Mouse (Mus musculus) natural killer cell, adult 2 months (primary cell): Measurements from ENCODE around the gene Perm1.

Experiments
- DNase-seq, 2 experiments: peaks; one replicate each; pipeline ENCODE4 v3.0.0; 2022; ENCODE audit warnings: low spot score in 2 of 2

Gene Perm1

DNA sequence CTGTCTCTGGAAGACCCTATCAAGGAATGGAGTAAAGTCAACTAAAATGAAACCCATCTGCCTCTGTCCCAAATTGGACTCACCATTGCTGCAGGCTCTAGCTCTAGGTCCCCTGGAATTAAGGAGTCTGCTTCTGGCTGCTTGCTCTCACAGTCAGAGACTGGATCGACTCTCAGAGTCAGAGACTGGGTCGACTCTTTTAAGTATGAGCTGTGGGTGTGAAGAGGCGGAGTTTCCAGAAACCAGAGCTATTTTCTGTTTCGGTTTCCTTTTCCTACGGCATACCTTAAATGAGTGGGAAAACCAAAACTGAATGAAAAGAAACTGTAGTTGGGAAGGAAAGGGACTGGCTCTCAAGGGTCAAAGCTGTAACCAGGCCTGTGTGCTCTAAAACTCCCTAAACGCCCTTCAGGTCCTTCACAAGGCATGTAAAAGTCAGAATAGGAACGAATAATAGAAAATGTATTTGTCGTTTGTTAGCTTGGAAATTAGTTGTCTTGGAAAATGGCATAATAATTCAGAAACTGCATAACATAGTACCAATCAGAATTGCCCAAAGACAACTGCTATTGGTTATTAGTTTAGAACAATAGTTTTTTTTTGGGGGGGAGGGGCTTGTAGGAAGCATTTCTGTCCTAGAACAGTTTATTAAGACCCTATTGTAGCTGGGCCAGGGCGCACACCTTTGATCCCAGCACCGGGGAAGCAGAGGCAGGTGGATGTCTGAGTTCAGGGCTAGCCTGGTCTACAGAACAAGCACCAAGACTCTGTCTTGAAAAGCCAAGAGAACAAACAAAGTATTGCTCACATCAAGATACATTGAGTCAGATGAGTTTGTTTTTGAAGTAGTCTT, 14.8 kb upstream of the Perm1 start, which contains the start of gene Isg15:
Gene Isg15 (minus strand): TSS at position 196 of the 853 bp plus-strand sequence.
- peak; percentile 46 to 52 for DNase-seq

DNA sequence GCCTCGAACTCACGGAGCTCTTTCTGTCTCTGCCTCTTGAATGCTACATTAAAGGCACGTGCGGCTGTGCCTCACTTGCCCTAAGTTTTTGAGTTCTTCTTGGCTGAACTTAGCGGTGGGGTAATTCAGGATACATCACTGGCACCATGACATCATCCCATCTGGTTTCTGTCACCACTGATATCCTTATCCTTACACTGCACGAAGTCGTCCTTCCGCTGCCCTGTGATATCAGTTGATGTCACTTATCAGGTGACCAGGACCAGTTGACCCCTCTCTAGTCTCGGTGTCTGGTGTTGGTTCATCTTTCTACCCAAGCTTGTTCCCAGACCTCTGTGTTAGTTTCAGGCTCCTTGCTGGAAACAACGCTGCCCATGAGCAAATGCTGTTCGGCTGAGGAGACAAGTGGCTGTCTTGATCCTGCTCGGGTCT, 13.2 kb upstream of the Perm1 start:
- DNase-seq, result no peak

DNA sequence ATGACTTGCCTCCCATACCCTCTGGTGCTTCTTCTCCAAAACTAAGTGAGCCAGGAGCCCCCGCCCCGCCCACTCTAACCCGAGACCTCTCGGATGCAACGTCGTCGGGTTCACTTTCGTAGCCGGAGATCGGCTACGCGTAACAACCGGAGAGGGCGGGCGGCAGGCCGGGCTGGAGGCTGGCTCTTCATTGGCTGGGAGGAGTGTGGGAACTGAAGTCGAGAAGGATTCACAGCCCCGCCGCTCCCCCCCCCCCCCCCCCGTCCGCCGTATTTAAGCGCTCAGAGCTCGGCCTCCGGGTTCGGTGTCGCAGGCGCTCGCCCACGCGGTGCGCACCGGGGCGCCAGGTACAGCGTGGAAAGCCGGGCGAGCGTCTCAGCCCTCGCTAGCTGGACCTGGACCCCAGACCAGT, 12.7 kb upstream of the Perm1 start, which contains the start of gene AW011738:
Gene AW011738 (plus strand): TSS at position 304 of the 412 bp plus-strand sequence.
- peak; percentile 33 to 56 for DNase-seq

DNA sequence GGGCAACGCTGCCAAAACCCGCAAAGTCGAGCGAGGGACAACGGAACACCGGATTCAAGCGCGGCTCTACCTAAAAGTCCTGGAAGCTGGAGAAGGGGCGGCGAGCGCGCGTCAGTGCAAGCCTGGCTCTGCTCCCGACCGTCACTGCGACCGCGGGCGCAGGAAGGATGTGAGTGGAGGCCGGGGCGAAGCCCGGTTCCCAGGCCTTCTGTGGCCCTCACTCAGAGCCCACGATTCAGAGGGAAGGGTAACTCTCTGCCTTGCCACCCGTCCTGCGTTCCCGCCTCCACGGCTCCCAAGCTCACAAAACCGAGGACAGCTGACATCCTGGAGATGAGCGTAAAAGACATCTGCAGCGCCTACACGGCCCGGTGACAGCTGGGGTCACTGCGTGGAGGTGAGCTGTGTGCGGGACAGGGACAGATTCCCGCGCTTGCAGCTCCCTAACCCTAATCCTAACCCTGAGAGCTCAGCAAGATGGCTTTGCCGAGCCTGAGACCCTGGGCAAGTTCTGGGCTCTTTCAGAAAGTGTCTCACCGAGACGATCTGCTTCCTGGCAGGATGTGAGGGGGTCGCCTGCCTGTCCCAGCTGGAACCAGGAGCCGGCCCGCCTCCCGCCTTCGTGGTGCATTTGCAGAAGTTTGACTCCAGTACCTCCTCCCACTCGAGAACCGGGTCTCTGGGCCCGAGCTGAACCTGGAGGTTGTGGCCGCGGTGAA, 12.1 kb upstream of the Perm1 start:
- no peak for DNase-seq

DNA sequence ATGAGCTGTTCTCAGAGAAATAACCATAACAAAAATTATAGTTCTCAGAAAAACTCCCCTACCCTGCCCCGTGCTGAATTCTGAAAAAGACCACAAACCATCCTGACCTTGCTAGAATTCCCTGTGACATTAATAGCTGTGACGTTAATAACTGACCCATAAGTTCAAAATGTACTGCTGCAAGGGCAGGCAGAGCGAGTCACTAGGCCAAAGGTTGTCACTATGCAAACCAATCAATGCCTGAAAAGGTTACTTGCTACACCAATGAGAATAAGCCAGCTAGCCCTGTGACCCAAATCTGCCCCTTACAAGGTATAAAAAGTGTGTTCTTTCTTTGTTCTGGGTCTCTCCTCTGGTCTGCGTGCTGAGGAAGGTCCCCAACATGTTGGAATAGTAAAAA, 6.8 kb upstream of the Perm1 start:
- no peak for DNase-seq

DNA sequence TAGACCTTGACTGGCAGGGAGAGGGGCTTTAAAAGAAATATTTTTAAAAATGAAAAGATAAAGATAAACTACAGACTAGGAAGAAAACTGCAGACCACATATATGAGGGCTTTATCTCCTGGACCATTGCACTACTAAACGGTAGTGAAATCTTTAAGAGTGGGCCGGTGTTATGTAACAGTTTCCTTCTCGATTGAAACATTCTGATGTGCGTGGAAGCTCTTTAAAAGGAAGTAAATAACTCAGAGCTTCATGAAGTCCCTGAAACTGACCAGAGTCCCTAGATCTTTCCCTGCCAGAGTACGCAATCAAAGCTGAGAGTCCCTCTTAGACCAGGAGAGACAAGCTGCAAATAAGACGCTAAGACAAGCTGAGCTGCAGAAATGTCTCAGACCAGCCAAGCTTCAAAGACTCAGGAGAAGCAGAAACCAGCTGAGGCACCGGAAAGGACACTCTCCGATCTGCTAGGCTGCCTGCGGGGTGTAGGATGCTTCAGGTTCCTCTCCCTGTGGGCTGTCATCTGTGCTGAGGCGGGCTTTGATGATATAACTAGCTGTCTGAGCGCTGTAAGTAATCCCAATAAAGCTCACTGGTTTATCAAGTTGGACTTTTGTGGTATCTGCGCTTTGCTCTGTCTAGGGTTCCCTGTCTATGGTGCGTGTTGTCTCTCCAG, 5.6 kb upstream of the Perm1 start:
- no peak for DNase-seq

DNA sequence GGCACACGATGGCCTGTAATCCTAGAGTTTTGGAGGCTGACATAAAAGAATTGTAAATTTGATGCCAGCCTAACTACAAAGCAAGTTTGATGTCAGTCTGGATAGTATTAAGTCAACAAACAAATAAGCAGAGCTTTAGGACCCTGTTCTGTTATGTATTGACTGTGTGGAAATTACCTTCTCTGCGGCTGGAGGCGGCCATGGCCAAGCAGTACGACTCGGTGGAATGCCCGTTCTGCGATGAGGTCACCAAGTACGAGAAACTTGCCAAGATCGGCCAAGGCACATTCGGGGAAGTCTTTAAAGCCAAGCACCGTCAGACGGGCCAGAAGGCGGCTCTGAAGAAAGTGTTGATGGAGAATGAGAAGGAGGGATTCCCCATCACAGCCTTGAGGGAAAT, 2.5 kb upstream of the Perm1 start:
- no peak for DNase-seq

DNA sequence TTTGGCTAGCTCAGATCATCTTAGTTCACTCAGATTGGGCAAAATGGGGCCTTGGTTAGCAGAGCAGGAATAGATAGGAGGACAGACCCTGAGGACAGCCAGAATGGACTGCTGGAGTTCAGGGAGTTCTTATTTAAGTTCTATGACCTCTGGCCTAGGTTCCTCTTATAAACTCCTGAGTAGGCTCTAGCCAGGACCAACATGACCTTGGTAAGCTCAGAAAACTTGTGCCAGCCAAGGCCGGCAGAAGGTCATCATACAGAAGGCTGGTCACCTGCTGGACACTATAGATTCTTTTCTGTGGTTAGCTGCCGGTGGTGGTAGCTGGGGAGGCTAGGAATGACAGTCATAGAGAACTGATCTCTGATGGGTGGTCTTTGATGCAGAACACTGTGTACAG, 528 bp downstream of the Perm1 start:
- DNase-seq, result no peak

DNA sequence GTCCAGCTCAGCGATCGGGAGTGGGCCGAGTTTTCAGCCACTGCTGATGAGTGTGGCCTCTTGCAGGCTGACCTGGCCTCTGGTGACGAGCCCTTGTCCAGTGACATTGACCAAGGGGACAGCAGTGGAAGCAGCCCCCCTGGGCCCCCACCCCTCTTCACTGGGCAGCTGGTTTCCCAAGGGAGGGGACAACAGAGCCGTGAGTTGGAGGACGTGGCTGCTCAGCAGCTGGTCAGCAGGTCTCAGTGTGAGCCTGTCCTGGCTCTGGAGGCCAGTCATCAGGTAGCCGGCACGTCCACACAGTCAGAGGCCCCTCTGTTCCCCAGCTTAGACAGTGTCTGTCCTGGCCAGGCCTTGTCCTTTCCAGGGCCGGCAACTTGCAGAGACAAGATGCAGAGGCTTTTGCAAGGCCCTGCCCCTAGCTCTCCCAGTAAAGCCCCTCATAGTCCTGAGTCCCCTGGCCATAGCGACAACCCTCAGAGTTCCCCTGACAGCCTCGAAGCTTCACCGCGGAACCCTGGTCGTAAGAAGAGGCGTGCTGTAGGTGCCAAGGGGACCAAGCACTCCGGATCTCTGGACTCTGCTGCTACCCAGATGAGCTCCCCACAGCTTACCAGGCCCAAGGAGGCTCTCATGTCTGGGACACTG, 1.5 kb downstream of the Perm1 start:
- DNase-seq, result no peak

DNA sequence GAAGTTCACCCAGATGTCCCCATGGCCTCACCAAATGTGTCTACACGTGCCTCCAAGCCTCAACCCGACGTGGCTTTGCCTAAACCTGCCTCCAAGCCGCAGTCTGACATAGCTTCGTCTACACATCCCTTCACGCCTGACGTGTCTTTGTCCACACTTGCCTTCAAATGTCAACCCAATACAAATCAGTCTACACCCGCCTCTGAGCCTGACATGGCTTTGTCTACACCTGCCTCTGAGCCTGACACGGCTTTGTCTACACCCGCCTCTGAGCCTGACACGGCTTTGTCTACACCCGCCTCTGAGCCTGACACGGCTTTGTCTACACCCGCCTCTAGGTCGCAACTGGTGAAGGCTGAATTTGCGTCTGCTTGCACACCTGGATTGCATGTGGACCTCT, 2.2 kb downstream of the Perm1 start:
- DNase-seq, result no peak

DNA sequence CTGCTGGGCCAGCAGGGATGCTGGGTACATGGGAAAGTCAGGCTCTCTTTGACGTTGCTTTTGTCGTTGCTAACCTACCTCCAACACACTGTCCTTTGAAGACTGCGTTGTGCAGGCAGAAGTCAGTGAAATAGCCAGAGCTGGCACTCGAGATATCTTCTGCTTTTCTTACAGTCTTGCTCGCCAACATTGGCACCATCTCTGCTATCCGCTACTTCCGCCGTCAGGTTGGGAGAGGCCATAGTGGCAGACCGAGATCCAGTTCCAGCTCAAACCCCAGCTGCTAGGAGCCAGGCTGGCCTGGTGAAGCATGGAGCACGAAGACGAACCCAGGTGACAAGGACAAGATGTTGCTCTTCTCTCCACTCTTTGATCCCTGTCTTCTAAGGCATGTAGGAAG, 4.3 kb downstream of the Perm1 start:
- DNase-seq, result no peak

DNA sequence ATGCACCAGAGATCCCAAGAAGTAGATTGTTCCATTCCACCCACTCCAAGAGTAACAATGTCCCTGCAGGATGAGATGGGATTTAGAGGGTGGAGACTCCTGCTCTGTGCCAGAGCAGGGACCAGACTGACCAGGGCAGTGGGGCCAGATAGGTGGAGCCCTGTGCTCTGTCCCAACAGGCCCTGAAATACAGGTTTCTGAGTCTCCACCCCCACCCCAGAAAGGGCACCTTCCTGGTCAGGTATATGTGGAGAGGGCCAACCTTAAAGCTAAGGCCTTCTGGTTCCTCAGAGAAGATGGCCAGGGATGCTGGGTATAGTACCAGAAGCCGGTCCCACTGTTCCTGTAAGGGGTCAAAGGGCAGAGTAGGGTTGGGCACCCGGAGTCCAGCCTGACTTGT, 8.6 kb downstream of the Perm1 start:
- no peak for DNase-seq

DNA sequence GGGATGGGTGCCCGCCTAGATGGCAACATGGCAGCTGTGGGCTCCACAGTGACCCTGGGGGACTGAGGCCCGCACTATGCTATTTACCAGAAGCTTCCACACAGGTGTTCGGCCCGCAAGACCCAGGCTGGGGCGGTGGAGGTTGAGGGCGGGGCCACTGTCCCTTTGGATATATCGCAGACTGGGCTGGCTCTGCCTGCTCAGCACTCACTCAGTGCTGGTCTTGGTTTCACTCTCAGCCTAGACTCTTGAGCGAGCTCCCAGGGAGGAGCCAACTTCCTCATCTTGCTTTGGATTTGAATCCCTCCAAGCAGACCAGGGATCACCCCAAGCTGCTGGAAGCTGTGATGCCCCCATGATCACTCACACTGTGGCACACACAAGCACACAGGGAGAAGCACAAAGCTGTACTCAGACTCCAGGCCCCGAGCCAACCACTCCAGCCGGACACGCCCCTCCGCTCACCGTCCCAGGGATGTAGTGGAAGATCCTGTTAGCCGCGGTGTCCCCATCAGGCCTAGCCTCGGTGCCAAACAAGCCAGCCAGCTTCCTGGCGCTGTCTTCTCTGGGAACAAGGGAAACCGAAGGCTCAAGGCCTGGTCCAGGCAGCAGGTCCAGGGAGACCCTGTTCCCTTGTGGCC, 12.2 kb downstream of the Perm1 start:
- no peak for DNase-seq

DNA sequence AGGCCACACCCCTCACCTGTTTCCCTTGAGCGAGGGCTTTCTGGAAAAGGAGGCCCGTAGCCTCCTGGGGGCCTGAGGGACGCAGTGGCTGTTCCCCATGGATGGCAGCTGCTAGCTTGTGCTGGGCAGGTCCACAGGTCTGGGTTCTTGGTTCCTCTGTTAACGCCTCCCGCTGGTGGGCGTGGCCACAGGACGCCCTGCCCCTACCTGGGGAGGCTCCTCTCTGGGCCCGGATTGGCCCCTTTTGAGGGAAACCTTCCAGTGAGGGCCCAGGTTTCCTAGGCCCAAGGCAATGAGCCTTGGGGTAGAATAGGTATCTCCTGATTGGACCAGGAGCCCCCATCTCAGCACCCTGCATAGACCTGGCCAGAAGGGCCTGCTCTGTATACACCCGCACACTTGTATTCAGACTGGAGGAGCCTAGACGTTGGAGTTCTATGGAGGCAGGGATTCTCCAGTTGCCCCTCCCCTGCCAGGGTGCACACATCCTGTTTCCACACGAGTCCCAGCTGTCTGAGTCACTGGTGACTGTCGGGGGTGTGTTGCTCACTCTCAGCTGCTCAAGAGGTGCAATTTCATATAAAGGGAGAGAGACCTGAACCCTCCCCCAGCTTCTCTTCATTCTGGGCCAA, 12.8 kb downstream of the Perm1 start:
- DNase-seq, result no peak

DNA sequence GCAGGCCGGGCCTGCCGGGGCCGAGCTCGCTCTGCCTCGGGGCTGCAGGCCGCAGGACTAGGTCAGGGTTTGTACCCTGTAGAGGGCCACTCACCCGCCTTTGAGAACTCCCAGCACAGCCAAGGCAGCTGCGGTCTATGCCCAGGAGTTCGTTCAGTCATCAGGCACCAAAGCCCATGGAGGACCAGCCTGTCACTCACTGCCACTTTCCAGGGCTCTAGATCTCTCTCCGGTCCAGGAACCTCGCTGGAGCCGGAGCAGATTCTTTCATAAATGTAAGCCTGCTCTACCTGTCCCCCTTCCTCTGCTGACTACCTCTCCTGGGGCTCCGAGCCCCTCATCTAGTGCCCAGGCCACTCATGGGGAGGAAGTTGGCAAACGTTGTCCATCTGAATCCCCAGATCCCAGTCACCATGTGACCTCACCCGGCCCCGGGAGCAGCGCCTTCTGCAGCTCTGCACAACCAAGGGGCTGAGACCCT, 18.4 kb downstream of the Perm1 start:
- DNase-seq, result no peak

DNA sequence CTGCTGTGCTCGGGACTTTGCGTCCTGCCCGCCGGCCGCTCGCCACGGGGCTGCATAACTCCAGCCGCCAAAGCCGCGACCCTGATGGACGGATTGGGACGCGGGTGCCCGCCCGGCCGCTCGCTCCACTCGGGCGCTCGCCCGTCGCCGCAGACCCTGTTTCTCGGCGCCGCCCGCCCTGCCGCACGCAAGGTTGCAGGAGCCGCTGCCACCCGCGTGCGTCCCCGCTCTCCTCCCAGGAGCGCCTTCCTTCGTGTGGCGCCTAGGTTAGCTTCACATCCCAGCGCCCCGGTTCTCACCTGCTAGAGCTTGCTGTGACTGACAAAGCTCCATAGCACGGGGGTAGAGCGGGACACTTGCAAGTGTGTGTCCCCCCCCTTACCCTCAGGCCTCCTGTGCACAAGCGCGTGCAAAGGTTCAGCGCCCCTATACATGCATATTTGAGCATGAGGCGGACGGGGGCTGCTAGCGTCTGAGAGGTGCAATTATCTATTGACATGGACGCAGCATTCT, 19.1 kb downstream of the Perm1 start, which contains the start of gene Plekhn1:
Gene Plekhn1 (minus strand): TSS at position 157 of the 513 bp plus-strand sequence.
- DNase-seq, result peak; percentile 53 to 69

DNA sequence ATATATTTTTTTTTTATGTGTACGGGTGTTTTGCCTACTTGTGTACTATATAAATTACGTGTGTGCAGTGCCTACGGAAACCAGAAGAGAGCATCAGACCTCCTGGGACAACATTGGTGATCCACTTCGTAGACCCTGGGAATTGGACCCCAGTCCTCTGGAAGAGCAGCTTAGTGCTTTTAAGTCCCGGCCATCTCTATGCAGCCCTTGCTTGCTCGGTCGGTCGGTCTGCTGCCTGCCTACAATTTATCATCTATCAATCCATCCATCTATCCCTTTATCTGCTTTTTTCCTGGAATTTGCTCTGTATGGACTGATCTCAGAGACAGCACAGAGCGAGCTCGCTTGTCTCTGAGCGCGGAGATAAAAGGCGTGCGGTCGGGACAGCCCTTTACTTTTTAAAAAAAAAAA, 19.7 kb downstream of the Perm1 start:
- no peak for DNase-seq

DNA sequence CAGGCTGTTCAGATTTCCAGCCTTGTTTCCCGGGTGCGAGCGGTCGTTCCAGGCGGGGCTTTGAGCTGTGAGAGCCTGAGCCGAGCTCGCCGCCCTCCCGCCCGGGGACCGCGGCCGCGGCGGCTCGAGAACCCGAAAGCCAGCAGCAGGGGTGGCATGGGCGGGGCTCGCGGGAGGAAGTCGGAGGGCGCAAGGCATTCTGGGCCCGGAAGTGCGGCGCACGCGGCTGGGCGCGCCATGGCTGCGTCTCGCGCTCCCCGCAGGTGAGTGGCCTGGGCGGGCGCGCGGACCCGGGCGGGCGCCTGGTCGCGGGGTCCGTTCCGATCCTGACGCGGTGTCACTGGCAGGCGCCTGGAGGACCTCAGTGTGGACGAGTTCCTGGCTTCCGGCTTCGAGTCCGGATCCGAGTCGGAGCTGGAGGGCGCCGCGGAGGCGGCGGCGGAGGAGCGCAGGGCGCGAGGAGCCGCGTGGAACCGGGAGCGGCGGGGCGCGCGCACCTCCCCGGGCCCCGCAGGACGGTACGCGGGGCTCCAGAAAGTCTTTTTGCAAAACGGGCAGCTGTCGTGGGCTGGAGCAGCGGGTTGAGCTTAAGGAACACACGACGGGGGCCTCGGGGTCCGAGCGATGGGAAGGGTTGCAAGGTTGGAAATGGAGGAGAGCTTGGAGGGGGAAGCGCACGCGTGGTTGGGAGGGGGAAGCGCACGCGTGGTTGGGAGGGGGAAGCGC, 20.3 kb downstream of the Perm1 start, which contains the start of gene Noc2l:
Gene Noc2l (plus strand): TSS at position 203 of the 726 bp plus-strand sequence.
- peak; percentile 76 to 88 for DNase-seq

DNA sequence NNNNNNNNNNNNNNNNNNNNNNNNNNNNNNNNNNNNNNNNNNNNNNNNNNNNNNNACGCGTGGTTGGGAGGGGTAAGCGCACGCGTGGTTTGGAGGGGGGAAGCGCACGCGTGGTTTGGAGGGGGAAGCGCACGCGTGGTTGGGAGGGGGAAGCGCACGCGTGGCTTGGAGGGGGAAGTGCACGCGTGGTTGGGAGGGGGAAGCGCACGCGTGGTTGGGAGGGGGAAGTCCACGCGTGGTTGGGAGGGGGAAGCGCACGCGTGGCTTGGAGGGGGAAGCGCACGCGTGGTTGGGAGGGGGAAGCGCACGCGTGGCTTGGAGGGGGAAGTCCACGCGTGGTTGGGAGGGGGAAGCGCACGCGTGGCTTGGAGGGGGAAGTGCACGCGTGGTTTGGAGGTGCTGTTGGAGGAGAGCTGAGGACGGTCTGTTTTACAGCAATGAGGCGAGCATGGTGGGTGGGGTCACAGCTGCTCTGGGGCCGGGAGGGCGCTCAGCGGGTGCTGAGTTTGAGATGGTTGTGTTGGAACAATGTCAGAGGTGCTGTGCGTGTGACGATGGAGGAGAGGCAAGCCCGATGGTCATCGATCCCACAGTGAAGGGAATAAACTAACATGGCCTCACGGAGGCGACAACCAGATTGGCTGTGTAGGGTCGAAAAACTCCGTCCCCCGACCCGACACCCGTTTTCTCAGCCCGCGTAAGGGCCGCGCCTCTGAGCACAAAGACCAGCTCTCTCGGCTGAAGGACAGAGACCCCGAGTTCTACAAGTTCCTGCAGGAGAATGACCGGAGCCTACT, 21.2 kb downstream of the Perm1 start:
- no peak for DNase-seq
